Mouse (Mus musculus) spleen, postnatal 14 days (tissue): Measurements from ENCODE around the gene Cstb.

Experiments
- DNase-seq, 2 experiments: peaks; one replicate each; pipeline ENCODE4 v3.0.0; 2021 to 2022; ENCODE audit warnings: low spot score in 2 of 2

Cstb gene

GRCm38 (mm10) chr10:78460463-78460862 lies 35.0 kb downstream of the Cstb start:
- no peak for DNase-seq

- DNase-seq, result no peak
These were observed 36.3 kb downstream of the Cstb start for GRCm38 (mm10) chr10:78461767-78462166.

GRCm38 (mm10) chr10:78462945-78463768 lies 37.7 kb downstream of the Cstb start:
- DNase-seq, result no peak

GRCm38 (mm10) chr10:78463769-78464167 lies 38.3 kb downstream of the Cstb start:
- DNase-seq, result no peak

GRCm38 (mm10) chr10:78464201-78464791 lies 38.8 kb downstream of the Cstb start:
- peak in 1 of 2 experiments; percentile 18 for DNase-seq

GRCm38 (mm10) chr10:78464792-78465207 lies 39.3 kb downstream of the Cstb start, which contains the start of gene Pdxk:
Gene Pdxk, minus strand, starts transcription at chr10:78464975.
- DNase-seq, result peak; percentile 76 to 81

- DNase-seq, result no peak
These were observed 40.0 kb downstream of the Cstb start for GRCm38 (mm10) chr10:78465472-78465871.

- DNase-seq, result no peak
These were observed 41.2 kb downstream of the Cstb start for GRCm38 (mm10) chr10:78466647-78467046.

GRCm38 (mm10) chr10:78467761-78468310 lies 42.4 kb downstream of the Cstb start:
- no peak for DNase-seq

- no peak for DNase-seq
These were observed 45.3 kb downstream of the Cstb start for GRCm38 (mm10) chr10:78470582-78471313.

- no peak for DNase-seq
These were observed 46.6 kb downstream of the Cstb start for GRCm38 (mm10) chr10:78472046-78472445.

GRCm38 (mm10) chr10:78473434-78473833 lies 48.0 kb downstream of the Cstb start:
- no peak for DNase-seq

- no peak for DNase-seq
These were observed 49.3 kb downstream of the Cstb start for GRCm38 (mm10) chr10:78474759-78475158.

- no peak for DNase-seq
These were observed 51.4 kb downstream of the Cstb start for GRCm38 (mm10) chr10:78476821-78477220.
